Mouse (Mus musculus) lung, postnatal 0 days (tissue): ENCODE results near the gene Slc7a8. TPM values are rescaled to one million over a fixed set of nuclear protein-coding genes. Genes with fewer than 3 reads are reported as not detected.

Experiments
- ATAC-seq: fragments of 200-750 bp; cut with Nextera tagmentation; 2 replicates; pipeline ENCODE4 v1.8.0; 2017; ENCODE audit warnings: moderate library complexity
- DNase-seq: peaks from one replicate; pipeline ENCODE4 v3.0.0-alpha.2; 2016; ENCODE audit warnings: low spot score
- H3K27ac ChIP-seq: fragments of 300-500 bp; sonication (generic); 2 replicates; pipeline ENCODE4 v1.5.1; 2014; ENCODE audit warnings: antibody characterized with exemption, mild to moderate bottlenecking, low read length, mixed read lengths
- H3K27me3 ChIP-seq: fragments of 300-500 bp; sonication (generic); replicated peaks from 2 replicates; pipeline ENCODE4 v1.6.1; 2014; ENCODE audit warnings: low read length, mixed read lengths; ENCODE audit not compliant: insufficient read depth
- H3K36me3 ChIP-seq: fragments of 300-500 bp; sonication (generic); 2 replicates; pipeline ENCODE4 v1.6.1; 2014; ENCODE audit warnings: low read length, mixed read lengths; ENCODE audit not compliant: insufficient read depth
- H3K4me1 ChIP-seq: fragments of 300-500 bp; sonication (generic); 2 replicates; pipeline ENCODE4 v1.6.1; 2014; ENCODE audit warnings: antibody characterized with exemption, low read depth, low read length, mixed read lengths; ENCODE audit not compliant: insufficient read depth
- H3K4me2 ChIP-seq: fragments of 300-500 bp; sonication (generic); replicated peaks from 2 replicates; pipeline ENCODE4 v1.6.1; 2014; ENCODE audit warnings: low read depth, mild to moderate bottlenecking, low read length, moderate library complexity, mixed read lengths
- H3K4me3 ChIP-seq: fragments of 300-500 bp; sonication (generic); 2 replicates; pipeline ENCODE4 v1.5.1; 2014; ENCODE audit warnings: low read depth, low read length
- H3K9ac ChIP-seq: fragments of 300-500 bp; sonication (generic); replicated peaks from 2 replicates; pipeline ENCODE4 v1.6.1; 2014; ENCODE audit warnings: low read depth, mild to moderate bottlenecking
- H3K9me3 ChIP-seq: fragments of 300-500 bp; sonication (generic); 2 replicates; pipeline ENCODE4 v1.6.1; 2016; ENCODE audit warnings: low read length, mixed read lengths
- CTCF ChIP-seq: IDR thresholded peaks from 2 replicates; pipeline ENCODE4 v1.5.1; 2016; ENCODE audit warnings: antibody characterized with exemption, mild to moderate bottlenecking
- EP300 ChIP-seq: IDR thresholded peaks from 2 replicates; pipeline ENCODE4 v1.6.1; 2016; ENCODE audit warnings: antibody characterized with exemption, mild to moderate bottlenecking, control low read depth
- WGBS: fragments of 180-500 bp; shearing (Covaris S2); extraction: QIAGEN DNeasy Blood & Tissue Kit; methylation state at CpG from one replicate; pipeline ENCODE4 v1.1.7; 2014; 5-methylcytosine and 5-hydroxymethylcytosine counted together
- polyA plus RNA-seq: library from polyadenylated mRNA; unstranded; fragments of >200 nt; fragmentation: Nextera tagmentation; extraction: Ambion mirVana; gene quantifications from 2 replicates; pipeline ENCODE4 v1.2.1, GENCODE M21; 2015

The Slc7a8 gene
- polyA plus RNA-seq, 1 experiment from 2014 or later, result 1.2 TPM

- Histone ChIP-seq H3K4me3 (no peak overlapping the region), H3K27ac (no peak overlapping the region), H3K27me3 (no peaks in the 10 kb centered on the region), H3K4me1 (no peaks in the 10 kb centered on the region; the same call in 1 of the 2 replicates), H3K36me3 (peaks cover 13% of the 10 kb centered on the region; the same call in 1 of the 2 replicates), H3K9me3 (no peaks in the 10 kb centered on the region), H3K4me2 (no peak overlapping the region), H3K9ac (no peak overlapping the region)
- DNase-seq, result no peak
- 90% methylated on average over 5 of the region's 5 CpGs for WGBS
- TF ChIP-seq CTCF (no peak), EP300 (no peak)
- ATAC-seq, result no peak
These were observed 105.5 kb downstream of the Slc7a8 start for GRCm38 (mm10) chr14:54676290-54676689.

DNA sequence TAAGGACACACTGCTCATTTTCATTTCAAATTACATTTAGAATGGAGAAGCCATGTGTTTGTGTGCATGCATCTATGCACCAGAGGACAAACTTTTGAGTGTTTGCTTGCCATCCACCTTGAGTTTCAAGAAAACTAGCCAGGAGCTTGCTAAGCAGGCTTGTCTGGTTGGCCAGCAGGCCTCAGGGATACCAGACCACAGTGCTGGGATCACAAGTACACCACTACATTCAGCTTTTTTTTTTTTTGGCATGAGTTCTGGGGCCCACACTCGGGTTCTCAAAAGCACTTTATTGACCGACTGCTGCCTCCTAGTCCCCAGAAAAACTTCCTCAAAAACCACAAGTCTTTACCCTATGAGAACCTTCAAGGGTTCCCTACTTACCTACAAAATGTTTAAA is 107.4 kb downstream of the Slc7a8 start:
- no peaks in the 10 kb centered on the region for H3K9me3 ChIP-seq
- no peak for TF ChIP-seq EP300
- TF ChIP-seq CTCF, result no peak
- peak overlapping the region; percentile 34; the same call in 1 of the 2 replicates for H3K27ac ChIP-seq
- peak; percentile 75 for ATAC-seq
- H3K27me3 ChIP-seq, result no peaks in the 10 kb centered on the region
- H3K4me2 ChIP-seq, result no peak overlapping the region
- no peak overlapping the region for H3K4me3 ChIP-seq
- peaks cover 12% of the 10 kb centered on the region; the same call in 1 of the 2 replicates for H3K36me3 ChIP-seq
- no peaks in the 10 kb centered on the region; the same call in 1 of the 2 replicates for H3K4me1 ChIP-seq
- H3K9ac ChIP-seq, result no peak overlapping the region
- WGBS, result 38% methylated on average over 2 of the region's 2 CpGs
- DNase-seq, result peak; percentile 65

Other genes starting within 250 kb of the Slc7a8 start
- 22.1 and 24.2 TPM in 2 replicates for gene Haus4, start 227.3 kb downstream of the Slc7a8 start, polyA plus RNA-seq
- gene Ajuba, start 204.4 kb downstream of the Slc7a8 start, polyA plus RNA-seq, result 40.0 and 46.4 TPM in 2 replicates
- gene 4931414P19Rik, start 176.0 kb downstream of the Slc7a8 start, polyA plus RNA-seq, result 3.8 and 6.2 TPM in 2 replicates
- 231 and 251 TPM in 2 replicates for gene Psmb5, start 163.9 kb downstream of the Slc7a8 start, polyA plus RNA-seq
- 0.04 TPM in 1 of 2 replicates, not detected in the other for gene Psmb11, start 160.5 kb downstream of the Slc7a8 start, polyA plus RNA-seq
- gene Gm17606, start 141.0 kb downstream of the Slc7a8 start, polyA plus RNA-seq, result not detected in 2 replicates
- gene Cdh24, start 140.6 kb downstream of the Slc7a8 start, polyA plus RNA-seq, result 0.32 and 0.50 TPM in 2 replicates
- gene 1700123O20Rik, start 95.7 kb downstream of the Slc7a8 start, polyA plus RNA-seq, result 63.0 and 67.5 TPM in 2 replicates
- 74.0 and 82.5 TPM in 2 replicates for gene Acin1, start 95.0 kb downstream of the Slc7a8 start, polyA plus RNA-seq
- gene Gm29776, start 83.1 kb downstream of the Slc7a8 start, polyA plus RNA-seq, result 0.20 and 0.25 TPM in 2 replicates
- 0.58 and 0.69 TPM in 2 replicates for gene Cebpe, start 69.8 kb downstream of the Slc7a8 start, polyA plus RNA-seq
- not detected in 2 replicates for gene Rnf212b, start 32.2 kb upstream of the Slc7a8 start, polyA plus RNA-seq
- gene Homez, start 89.0 kb upstream of the Slc7a8 start, polyA plus RNA-seq, result 6.2 and 7.5 TPM in 2 replicates
- gene Ppp1r3e, start 95.6 kb upstream of the Slc7a8 start, polyA plus RNA-seq, result 2.5 and 2.7 TPM in 2 replicates
- 5.4 and 6.1 TPM in 2 replicates for gene Bcl2l2, start 101.4 kb upstream of the Slc7a8 start, polyA plus RNA-seq
- 0.31 and 0.98 TPM in 2 replicates for gene Gm20521, start 101.5 kb upstream of the Slc7a8 start, polyA plus RNA-seq
- 64.4 and 66.1 TPM in 2 replicates for gene Pabpn1, start 110.6 kb upstream of the Slc7a8 start, polyA plus RNA-seq
- 13.6 and 13.8 TPM in 2 replicates for gene Slc22a17, start 131.2 kb upstream of the Slc7a8 start, polyA plus RNA-seq
- gene Efs, start 144.2 kb upstream of the Slc7a8 start, polyA plus RNA-seq, result 8.1 and 8.5 TPM in 2 replicates
- gene Il25, start 150.7 kb upstream of the Slc7a8 start, polyA plus RNA-seq, result not detected in 2 replicates
- gene Cmtm5, start 154.3 kb upstream of the Slc7a8 start, polyA plus RNA-seq, result 0.21 and 0.40 TPM in 2 replicates
- gene Myh6, start 185.0 kb upstream of the Slc7a8 start, polyA plus RNA-seq, result 61.0 and 79.5 TPM in 2 replicates
- gene Gm17428, start 195.0 kb upstream of the Slc7a8 start, polyA plus RNA-seq, result not detected in 2 replicates
- 16.4 and 19.1 TPM in 2 replicates for gene Myh7, start 212.7 kb upstream of the Slc7a8 start, polyA plus RNA-seq
- gene Ngdn, start 233.5 kb upstream of the Slc7a8 start, polyA plus RNA-seq, result 59.1 and 62.8 TPM in 2 replicates